Mouse (Mus musculus): Measurements from ENCODE around the gene Lao1.

Lao1 gene

GRCm38 (mm10) chr4:119014997-119015396, 53.6 kb downstream of the Lao1 start:
- DNase-seq (ENCODE audit: low spot score in 2 of 2) = no peak

GRCm38 (mm10) chr4:119015557-119015956, 54.2 kb downstream of the Lao1 start:
- DNase-seq (ENCODE audit: low spot score in 2 of 2) = no peak

GRCm38 (mm10) chr4:119017078-119017477, 55.7 kb downstream of the Lao1 start:
- no peak for DNase-seq (ENCODE audit: low spot score in 2 of 2)
